Mouse (Mus musculus) MEL (cell line): ENCODE data around the gene Pla2g4c.

Source experiments
- CTCF ChIP-seq, 3 experiments: IDR thresholded peaks in 2 of 3; conservative IDR thresholded peaks in 1 of 3; 2 replicates each; pipeline ENCODE4 v1.5.1; 2011 to 2012; ENCODE audit warnings: low read length in 3 of 3, low read depth in 2 of 3, mild to moderate bottlenecking in 2 of 3, improper control_type of control experiment in 1 of 3, inconsistent platforms in 1 of 3, mixed read lengths in 1 of 3, moderate library complexity in 1 of 3; ENCODE audit not compliant: control insufficient read depth in 1 of 3, insufficient read depth in 1 of 3, poor library complexity in 1 of 3, severe bottlenecking in 1 of 3
- E2F4 ChIP-seq: IDR thresholded peaks from 2 replicates; pipeline ENCODE4 v1.6.1; 2011; ENCODE audit warnings: low read depth, low read length, improper control_type of control experiment, borderline replicate concordance
- HCFC1 ChIP-seq: IDR thresholded peaks from 2 replicates; pipeline ENCODE4 v1.6.1; 2012; ENCODE audit warnings: low read depth, mild to moderate bottlenecking, inconsistent platforms, low read length, improper control_type of control experiment, moderate library complexity
- KAT2A ChIP-seq: conservative IDR thresholded peaks from 2 replicates; pipeline ENCODE4 v1.6.1; 2012; ENCODE audit warnings: low read depth, low read length, improper control_type of control experiment, inconsistent platforms
- POLR2AphosphoS5 ChIP-seq: IDR thresholded peaks from 2 replicates; pipeline ENCODE4 v1.6.1; 2012; ENCODE audit warnings: low read depth, borderline replicate concordance, mild to moderate bottlenecking, inconsistent platforms, low read length, moderate library complexity, mixed read lengths
- TBP ChIP-seq: IDR thresholded peaks from 2 replicates; pipeline ENCODE4 v1.8.0; 2011; ENCODE audit warnings: low read depth, low read length, improper control_type of control experiment

DNA sequence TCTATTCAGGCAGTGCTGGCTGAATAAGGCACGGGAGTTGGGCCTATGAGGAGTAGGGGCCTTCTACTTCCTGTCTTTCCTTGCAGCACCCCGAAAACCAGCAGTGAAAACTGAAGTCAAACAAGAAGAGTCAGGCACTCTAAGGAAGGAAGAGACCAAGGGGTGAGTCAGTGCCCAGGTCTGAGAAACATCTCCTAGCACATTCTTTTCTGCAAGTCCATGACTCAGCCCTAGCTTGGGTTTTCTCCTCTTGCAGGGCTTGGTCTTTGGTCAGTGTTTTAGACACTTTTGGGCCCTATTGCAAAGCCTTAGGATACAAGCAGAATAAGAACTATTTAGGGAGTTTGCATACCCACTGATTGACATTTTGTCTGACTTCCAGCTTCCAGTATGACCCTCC lies 33.1 kb upstream of the Pla2g4c start:
- TF ChIP-seq CTCF (IDR thresholded peaks at IDR 0.05 in 2 of 3, conservative IDR thresholded peaks at IDR 0.05 in 1 of 3; ENCODE audit: control insufficient read depth in 1 of 3, insufficient read depth in 1 of 3, low read depth in 2 of 3, low read length in 3 of 3, poor library complexity in 1 of 3, severe bottlenecking in 1 of 3) (no peak), TBP (no peak), KAT2A (no peak), HCFC1 (no peak), POLR2AphosphoS5 (no peak), E2F4 (no peak)
